Mouse (Mus musculus) thymus, postnatal 4 days (tissue): Measurements from ENCODE around the gene Kantr.

Source experiments
- DNase-seq: peaks from one replicate; pipeline ENCODE4 v3.0.0; 2021

Kantr gene

GRCm38 (mm10) chrX:152279384-152279783 is 47.9 kb downstream of the Kantr start:
- DNase-seq = no peak

DNA sequence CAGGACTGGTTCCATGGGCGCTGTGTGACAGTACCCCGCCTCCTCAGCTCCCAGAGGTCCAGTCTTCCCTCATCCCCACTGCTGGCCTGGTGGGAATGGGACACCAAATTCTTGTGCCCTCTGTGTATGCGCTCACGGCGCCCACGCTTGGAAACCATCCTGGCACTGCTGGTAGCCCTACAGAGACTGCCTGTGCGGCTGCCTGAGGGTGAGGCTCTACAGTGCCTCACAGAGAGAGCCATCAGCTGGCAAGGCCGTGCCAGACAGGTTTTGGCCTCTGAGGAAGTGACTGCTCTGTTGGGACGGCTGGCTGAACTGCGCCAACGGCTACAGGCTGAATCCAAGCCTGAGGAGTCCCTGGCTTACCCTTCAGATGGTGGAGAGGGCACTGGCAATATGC is 56.1 kb downstream of the Kantr start:
- DNase-seq = no peak
